Mouse (Mus musculus): ENCODE results near the gene Galnt2.

Gene Galnt2

DNA sequence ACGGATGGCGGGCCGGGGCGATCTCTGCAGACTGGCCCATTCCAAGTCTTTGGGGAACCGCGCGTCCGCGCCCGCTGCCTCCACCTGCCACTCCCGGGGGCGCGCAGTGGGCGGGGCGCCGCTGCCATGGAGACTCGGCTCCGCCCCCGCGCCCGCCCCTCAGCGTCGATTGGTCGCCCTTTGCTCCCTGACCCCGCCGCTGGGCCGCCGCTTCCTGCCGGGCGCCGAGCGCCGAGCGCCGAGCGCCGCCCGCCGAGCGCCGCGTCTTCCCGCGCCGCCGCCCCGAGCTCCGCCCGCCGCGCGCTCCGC is at the start of gene Galnt2:
Galnt2 (plus strand) TSS at position 216 of the 309 bp plus-strand sequence.
- DNase-seq (ENCODE audit: low spot score in 2 of 2), result peak; percentile 89 to 90

DNA sequence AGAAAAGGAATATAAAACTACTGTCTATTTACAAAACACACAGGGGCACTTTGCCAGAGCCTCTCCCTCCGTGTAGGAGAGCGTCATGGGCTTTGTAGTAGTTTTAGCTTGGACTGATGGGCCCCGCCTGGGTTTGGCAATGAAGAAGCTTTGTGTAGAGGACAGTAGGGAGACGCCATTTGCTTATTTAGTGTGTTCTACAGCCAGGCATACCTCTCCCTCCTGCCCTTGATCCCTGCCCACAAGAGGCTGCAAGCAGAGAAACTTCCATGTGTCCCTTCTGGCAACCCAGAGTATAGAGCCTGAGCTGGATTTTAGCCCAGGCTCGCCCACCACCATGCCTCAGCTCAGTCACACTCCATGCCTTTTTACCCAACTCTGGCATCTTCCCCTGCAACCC is 49.4 kb upstream of the Galnt2 start:
- no peak for DNase-seq (ENCODE audit: low spot score in 2 of 2)

DNA sequence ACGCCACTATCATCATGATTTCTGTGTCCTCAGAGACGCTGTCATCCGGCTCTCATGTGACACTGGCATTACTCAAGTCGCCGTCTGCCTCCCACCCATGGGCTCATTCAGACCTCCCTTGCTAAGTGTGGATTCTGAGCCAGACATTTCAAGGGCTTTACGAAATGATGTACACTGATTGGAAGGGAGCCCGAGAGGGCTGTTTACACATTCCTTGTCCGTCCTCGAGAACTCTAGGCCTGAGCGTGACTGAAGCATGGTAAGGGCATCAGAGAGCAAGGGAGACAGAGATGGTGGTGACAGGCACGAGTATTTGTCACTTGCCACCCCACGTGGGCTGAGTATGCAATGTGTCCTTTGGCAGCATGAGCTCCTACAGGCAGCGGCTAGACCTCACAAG is 49.0 kb upstream of the Galnt2 start:
- peak; percentile 45 to 52 for DNase-seq (ENCODE audit: low spot score in 2 of 2)

DNA sequence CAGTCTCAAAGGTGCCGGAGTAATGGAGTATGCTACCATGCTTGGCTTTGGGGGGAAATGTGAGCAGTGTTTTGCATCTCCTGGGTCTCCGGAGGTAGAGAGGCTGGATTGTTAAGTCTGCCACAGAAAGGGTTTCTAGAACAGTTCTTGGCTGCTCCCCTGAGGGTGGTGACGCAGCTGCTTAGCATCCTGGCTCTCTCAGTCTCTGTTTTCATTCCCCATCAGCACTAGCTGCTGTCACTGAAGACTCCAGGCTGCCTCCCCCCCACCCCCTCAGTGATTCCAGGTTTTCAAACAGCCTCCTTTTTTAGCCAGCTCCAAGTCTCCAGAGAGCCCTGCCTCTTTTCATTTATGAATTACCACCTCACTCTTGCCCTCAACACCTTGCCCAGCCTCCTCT is 47.1 kb upstream of the Galnt2 start:
- DNase-seq (ENCODE audit: low spot score in 2 of 2), result peak; percentile 22 to 29

DNA sequence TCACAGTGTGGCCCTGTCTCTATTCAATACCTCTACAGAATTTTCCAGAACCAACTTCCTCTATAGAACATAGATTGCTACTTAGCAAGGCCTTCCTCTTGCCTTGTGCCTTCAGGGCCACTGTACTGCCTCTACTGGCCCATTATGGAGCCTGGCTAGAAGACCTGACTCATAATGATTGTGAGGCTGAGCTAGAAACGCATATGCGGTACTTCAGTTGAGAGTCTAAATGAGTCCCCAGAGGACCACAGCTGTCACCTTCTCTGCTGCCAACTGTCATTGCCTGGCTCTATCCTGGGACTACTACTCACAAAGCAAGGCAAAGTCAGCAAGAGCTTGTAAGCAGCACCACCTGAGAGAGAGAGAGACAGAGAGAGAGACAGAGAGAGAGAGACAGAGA is 46.7 kb upstream of the Galnt2 start:
- no peak for DNase-seq (ENCODE audit: low spot score in 2 of 2)

DNA sequence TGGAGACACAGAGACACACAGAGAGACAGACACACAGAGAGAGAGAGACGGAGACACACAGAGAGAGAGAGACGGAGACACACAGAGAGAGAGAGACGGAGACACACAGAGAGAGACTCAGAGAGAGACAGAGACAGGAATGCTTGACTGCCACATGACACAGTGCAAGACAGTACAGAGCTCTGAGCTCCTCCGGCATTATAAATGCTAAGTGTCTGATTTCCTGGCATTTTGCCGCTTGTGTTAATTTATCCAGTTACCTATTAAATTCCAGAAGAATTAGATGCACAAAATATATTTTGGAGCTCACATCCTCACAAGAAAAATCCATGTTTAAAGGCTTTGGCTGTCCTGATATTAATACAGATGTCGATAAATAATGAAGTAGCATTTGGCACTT is 46.1 kb upstream of the Galnt2 start:
- DNase-seq (ENCODE audit: low spot score in 2 of 2), result no peak

DNA sequence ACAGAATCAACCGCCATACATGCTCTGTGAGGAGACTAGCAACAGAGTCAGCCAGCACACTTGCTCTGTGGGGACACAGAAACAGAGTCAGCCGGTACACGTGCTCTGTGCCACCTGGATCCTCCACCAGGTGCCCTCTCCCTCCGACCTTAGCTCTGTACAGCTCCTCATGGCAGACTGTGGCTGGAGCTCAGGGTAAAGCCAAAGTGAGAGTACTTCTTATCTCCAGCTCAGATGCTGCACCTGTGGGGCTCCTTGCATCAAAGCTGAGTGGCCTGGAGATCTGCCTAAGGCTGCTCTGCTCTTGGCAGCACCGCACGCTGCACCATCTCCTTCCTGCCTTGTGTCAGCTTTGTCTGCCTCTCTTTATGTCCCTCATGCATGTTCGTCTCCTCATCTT is 40.8 kb upstream of the Galnt2 start:
- DNase-seq (ENCODE audit: low spot score in 2 of 2), result no peak

DNA sequence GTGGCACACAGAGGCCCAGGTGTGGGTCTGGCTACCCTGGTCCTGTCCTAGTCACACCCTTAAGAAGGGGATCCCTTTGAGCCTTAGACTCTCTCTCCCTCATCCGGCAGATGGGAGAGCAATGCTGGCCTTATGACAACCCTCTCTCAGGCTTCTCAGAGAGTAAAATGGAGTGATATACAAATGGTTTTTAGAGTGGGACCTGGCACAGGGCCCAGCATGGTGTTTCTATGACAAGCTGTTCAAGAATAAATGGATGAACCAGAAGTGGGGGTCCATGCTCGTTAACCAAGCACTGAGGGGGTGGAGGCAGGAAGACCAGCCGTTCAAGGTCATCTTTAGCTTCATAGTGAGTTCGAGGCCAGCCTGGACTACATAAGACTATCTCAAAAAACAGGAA is 38.9 kb upstream of the Galnt2 start:
- no peak for DNase-seq (ENCODE audit: low spot score in 2 of 2)

DNA sequence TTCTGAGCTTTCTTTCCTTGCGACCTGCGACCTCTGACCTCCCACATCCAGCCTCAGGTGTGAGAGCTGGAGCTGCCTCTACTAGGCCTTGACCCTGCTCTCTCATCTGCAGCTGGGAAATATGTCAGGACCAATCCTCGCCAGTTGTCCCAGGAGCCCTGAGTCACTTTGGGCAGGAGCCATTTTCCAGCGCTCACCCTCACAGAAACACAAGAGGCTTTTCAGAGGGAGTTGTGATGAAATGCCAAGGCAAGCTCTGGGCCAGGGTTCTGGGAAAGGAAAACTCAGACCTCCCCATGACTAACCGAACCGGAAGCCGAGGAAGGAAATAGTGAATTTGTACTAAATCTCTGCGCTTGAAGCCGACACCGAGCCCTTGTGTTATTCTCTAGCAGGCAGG is 38.2 kb upstream of the Galnt2 start:
- DNase-seq (ENCODE audit: low spot score in 2 of 2), result no peak

DNA sequence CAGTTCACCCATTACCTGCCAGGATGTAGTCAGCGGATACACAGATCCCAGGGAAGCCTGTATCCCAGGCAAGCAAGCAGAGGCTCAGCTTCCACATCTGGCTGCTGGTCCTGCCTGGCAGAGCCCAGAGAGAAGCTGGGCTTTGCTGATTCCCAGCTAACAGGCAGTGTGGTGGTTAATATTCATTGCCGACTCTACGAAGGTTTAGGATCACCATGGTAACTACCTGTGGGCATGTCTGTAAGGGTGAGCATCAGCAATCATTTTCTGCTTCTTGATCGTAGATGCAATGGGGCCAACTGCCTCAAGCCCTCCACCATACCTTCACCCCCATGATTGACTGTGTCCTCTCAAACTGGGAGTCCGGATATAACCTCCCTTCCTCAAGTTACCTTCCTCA is 37.2 kb upstream of the Galnt2 start:
- no peak for DNase-seq (ENCODE audit: low spot score in 2 of 2)

DNA sequence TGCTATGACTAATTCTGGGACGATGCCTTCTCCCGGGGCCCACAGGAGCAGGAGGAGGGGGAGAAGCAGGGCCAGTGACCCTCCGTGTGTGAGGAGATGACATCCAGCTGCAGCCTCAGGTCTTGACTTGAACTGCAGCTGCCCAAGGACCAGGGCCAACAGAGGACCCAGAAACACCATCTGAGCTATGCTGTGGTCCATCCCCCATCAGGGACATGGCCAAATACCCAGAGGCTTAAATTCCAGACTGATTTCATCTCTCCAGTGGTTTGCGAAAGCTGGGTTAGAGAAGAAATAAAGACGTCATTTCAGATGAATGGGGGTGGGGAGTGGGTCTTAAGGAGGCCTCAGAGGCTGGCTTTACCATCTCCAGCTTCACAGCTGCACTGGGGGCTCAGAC is 35.0 kb upstream of the Galnt2 start:
- no peak for DNase-seq (ENCODE audit: low spot score in 2 of 2)

DNA sequence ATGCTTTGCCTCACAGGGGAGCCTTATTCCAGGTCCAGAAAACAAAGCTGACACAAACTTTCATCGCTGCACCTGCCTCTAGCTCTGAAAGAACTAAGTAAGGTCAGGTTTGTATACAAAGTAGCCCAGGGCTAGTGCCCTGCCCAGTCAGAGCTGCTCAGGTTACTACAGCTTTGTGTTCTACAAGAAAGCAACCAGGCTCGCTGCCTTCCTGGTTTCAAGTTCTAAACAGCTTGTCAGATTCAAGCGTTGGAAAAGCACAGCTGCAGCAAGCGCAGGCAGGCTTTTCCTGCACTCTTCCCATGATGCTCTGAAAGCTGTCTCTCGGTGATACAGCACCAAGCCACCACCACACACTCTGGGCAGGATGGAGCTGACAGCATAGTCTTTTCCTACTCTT is 34.4 kb upstream of the Galnt2 start:
- DNase-seq (ENCODE audit: low spot score in 2 of 2), result no peak

DNA sequence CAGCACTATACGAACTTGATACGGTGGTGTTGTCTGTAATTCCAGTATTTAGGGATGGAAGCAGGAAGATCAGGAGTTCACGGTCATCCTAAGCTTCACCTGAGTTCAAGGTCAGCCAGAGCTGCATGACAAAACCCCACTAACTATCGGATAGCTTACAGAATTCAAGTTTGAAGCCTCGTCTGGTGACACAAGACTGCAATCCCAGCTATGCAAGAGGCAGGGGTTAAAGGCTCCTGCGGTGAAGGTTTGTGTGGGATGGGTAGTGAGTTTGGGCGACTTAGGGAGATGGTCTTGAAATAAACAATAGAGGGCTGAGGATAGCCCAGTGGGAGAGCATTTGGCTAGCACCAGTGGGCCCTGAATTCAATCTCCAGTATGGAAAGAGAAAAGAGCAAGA is 33.0 kb upstream of the Galnt2 start:
- DNase-seq (ENCODE audit: low spot score in 2 of 2), result no peak

DNA sequence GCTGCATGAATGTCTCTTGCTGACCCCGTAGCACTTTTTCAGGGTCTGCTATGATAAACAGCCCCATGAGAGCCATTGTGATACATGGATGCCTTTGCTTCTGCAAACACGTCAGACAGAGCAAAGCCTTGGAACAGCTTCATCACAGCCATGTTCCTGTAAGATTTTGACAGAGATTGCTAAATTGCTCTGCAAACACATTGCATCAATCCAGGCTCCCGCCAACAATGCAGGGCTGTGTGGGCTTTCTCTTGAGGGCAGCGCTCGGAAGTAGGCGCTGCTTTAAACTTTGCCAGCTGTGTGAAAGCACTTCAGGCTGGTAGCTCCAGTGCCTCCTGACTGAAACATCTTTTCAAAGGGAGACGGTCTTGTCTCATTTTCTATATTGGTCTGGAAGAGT is 30.8 kb upstream of the Galnt2 start:
- DNase-seq (ENCODE audit: low spot score in 2 of 2), result no peak

DNA sequence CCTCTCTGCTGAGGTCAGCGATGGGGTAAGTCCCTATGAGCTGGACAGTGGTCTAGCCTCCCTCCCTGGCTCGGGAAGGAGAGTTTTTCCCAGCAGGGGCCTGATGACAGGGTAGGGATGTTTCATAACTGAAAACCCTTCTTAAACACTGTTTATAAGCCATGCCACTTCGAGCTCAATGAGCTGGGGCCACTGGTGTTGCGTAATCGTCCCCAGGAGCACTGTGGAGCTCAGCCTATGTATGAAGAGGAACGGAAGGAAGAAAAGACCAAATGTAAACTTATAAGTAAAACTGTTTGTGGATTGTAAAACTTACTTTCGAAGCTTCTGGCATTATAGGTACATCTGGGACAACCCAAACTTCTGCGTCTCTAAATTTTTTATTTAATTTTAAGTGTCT is 29.5 kb upstream of the Galnt2 start:
- DNase-seq (ENCODE audit: low spot score in 2 of 2), result no peak

DNA sequence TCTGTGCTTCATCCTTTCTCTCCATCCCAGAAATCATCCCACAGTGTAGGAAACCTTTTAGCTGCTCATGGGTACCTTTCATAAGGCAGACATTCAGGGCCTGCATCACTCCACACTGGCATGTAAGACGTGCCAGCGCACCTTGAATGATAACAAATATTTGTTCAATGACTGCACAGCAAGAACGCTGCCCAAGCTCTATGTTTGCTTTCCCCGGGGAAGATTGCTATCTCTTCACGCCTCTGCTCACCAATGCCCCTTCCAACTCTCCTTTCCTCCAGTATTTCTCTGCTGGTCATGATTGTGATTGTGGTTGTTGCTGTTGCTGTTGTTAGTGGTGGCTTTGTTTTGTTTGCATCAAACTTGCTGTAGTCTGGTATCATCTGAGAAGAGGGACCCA is 28.3 kb upstream of the Galnt2 start:
- DNase-seq (ENCODE audit: low spot score in 2 of 2), result no peak

DNA sequence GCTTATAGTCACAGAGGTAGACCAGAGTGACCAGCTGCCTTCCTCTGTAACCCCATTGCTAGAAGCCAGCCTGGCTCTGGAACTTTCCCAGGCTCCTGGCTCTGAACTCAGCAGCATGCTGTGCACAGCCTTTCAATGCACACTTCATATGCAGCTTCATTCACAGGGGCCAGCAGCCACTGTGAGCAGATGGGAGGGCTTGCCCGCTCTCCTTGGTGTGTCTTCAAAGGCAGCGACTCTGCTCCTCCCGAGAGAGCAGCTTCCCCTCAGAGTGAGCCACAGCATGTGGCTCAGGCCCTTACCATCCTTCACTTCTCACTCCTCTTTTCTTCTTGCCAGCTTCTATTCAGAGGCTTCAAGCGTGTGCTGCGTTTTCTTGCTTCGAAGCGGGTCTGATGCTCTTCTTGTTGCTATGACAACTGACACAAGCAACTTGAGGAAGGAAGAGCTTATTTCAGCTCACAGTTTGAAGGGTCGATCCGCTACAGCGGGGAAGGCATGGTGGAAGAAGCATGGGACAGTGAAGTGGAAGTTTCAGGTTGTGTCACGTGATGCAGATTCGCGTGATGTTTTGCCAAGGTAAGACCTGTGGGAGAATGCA is 27.1 kb upstream of the Galnt2 start:
- DNase-seq (ENCODE audit: low spot score in 2 of 2), result no peak

DNA sequence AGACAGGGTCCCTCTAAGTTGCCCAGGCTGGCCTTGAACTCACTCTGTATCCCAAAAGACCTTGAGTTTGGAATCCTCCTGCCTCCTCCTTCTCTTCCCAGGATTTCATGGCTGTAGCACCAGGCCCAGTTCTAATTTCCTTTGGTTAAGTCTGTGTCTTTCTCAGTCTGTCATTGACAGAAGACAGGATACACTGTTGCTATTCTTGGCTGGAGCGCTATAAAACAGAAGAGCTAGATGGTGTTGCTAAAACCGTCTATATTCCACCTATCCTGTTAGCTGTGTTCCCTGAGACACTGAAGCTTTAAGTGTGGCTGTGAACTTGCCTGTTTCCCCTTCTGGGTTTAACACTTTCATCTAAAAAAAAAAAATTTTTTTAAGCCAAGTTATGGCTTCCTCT is 19.0 kb upstream of the Galnt2 start:
- no peak for DNase-seq (ENCODE audit: low spot score in 2 of 2)

DNA sequence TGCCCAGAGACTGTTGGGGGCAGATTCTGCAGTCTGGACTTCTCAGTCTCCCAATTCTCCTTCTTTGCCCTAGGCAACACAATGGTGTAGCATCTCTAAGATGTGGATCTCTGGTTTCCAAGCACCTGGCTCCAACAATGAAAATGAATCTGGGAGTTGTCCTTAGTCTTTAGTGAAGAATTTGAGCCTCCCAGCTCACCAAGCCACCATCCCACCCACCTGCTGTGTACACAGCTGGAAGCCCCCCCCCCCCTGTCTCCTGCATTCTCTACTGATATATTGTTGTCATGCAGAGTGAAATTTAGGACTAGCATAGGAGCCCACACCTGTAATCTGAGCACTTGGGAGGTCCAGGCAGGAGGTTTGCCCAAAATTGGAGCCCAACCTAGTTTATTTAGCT is 14.2 kb upstream of the Galnt2 start:
- DNase-seq (ENCODE audit: low spot score in 2 of 2), result no peak

DNA sequence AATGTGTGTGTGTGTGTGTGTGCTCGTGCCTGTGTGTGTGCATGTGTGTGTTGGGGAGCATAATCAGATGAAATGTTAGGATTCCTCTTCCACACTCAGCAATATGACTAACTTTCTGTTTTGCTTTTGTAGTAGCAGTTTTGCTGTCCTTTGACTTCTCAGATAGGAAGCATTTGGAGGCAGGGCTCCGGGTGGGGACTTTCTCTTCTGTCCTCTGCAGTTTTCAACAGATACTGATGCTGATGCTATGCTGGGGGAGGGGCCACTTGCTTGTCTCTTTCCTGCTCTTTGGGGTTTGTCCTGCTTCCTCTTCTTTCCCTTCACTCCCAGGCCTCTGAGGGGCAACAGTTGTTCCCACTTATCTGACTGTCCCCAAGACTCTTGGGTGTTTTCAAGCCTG is 1.3 kb upstream of the Galnt2 start:
- DNase-seq (ENCODE audit: low spot score in 2 of 2), result no peak

DNA sequence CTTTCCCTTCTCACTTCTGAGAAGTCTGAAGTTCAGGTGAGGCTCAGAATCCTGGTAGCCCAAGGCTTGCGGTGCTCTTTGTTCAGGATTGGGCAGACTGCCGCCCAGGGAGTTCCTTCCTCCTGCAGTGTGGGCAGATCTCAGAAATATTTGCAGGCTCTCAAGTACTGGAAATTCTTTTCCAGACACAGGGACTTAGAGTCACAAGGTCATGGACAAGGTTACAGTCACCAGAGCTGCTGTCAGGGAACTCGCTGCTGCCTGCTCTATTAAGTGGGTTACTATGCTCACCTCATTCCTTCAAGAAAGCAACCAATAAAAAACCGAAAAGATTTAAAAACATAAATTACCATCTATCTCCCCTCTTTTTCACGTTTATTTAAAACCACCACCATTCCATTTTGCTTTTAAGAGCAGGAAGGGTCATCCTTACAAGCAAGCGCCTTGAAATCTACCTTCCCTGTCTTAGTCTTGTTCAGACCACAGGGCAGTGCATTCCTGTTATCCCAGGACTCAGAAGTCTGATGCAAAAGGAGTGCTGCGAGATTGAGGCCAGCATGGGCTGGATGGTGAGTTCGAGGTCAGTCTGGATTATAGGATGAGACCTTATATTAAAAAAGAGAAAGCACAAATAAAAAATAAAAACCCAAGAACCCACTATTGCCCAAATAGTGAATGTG is 555 bp upstream of the Galnt2 start:
- DNase-seq (ENCODE audit: low spot score in 2 of 2), result no peak

DNA sequence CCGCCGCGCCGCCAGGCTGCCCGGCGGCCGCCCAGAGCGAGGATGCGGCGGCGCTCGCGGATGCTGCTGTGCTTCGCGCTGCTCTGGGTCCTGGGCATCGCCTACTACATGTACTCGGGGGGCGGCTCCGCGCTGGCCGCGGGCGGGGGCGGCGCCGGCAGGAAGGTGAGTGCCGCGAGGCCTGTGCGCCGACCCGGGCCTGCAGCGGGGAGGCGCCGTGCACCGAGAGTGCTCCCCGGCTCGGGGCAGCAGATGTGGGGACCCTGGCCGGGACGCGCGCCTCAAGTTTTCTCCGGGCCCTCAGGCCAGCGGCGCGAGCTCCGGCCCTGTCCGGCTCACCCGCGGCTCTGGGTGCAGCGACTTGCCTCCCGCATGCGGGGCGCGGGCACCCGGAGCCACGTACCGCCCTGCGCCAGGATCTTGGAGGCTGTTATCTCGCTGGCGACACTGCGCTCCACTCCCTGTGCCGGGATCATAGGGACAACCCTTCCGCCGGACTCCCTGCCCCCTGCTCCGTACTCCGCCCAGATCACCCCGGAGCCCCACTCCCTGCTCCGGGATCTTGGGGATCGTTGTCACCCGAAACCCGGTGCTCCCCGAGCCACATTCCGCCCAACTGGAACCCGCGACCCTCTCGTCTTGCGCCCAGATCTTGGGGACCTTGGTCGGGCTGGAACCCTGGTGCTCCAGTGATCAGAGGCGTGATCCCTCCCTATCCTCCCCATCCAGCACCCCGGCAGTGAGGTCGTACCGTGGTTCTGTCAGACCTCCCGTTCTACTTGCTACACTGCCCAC is 491 bp downstream of the Galnt2 start:
- peak in 1 of 2 experiments; percentile 29 for DNase-seq (ENCODE audit: low spot score in 2 of 2)

DNA sequence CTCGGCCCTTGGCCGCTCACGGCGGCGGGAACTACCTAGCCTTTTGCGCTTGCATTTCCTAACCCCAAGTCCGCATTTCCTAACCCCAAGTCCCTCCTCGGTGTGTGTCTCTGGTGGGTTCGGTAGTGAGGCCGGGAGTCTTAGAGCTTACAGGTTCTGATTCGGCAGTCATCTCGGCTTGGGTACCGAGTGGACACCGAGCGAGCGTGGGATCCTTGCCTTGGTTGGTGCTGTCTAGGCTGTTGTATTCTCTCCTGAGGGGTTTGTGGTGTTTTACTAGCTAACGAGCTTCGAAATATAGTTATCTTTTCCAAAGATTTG is 1.0 kb downstream of the Galnt2 start:
- no peak for DNase-seq (ENCODE audit: low spot score in 2 of 2)

DNA sequence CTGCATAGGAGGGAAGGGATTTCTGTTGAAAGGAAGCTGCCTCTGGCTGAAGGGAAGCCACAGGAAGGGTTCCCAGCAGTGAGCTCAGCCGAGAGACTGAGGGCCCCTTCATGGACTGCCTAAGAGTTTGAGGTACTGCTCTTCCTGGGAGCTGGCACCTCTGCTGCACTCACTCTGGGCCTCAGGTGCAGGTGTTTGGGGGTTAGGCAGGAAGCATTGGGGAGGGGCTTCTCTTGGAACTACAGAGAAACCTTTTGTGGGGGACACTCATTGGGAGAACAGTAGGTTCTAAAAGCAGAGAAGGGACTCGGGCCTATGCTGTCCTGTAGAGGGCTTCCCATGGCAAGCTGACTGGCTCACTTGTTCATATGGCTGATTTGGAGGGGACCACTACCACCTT is 3.3 kb downstream of the Galnt2 start:
- DNase-seq (ENCODE audit: low spot score in 2 of 2), result no peak

Data from right cerebral cortex, postnatal 36 days (tissue).